Mouse (Mus musculus) kidney, adult 2 months (tissue): ENCODE data around the gene Ikbke.
A peak's percentile ranks its signal among the peaks of the same experiment; 100 is the strongest.

ENCODE experiments used
- CTCF ChIP-seq: fragments of 200-500 bp; conservative IDR thresholded peaks from 2 replicates; pipeline ENCODE4 v1.5.1; 2011; ENCODE audit warnings: low read depth, mild to moderate bottlenecking, control low read depth, low read length, moderate library complexity, mixed read lengths; ENCODE audit not compliant: insufficient read depth, insufficient read length
- POLR2A ChIP-seq: fragments of 200-500 bp; IDR thresholded peaks from one replicate; pipeline ENCODE4 v1.6.1; 2011; ENCODE audit warnings: low read depth, low read length, control low read depth

DNA sequence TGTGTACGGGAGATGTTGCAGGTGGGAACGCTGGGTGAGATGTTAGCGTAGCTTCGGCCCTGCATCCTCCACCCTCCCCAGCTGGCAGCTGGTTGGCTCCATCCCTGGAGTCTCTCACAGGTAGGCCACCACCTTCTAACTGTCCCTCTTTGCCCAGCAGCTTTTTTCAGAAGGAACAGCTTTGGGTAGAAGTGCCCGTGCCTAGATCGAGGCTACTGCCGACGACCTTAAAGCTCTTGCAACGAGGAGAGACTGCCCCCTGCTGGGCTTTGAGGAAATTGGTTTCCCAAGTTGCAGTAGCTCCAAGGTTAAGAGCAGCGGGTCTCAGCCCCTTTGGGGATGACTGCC lies 19.1 kb downstream of the Ikbke start:
- TF ChIP-seq CTCF (peak; percentile 81), POLR2A (no peak)
